Mouse (Mus musculus) cortical plate, adult 2 months (tissue): ENCODE results near the gene Ift52.

Experiments used
- CTCF ChIP-seq: fragments of 200-500 bp; IDR thresholded peaks from 2 replicates; pipeline ENCODE4 v1.5.1; 2011; ENCODE audit warnings: mild to moderate bottlenecking, control low read depth, low read length; ENCODE audit not compliant: insufficient read depth; ENCODE audit errors: extremely low read depth
- POLR2A ChIP-seq: fragments of 200-500 bp; IDR thresholded peaks from 2 replicates; pipeline ENCODE4 v1.6.1; 2011; ENCODE audit warnings: mild to moderate bottlenecking, low read length, control low read depth; ENCODE audit not compliant: insufficient read depth; ENCODE audit errors: extremely low read depth

DNA sequence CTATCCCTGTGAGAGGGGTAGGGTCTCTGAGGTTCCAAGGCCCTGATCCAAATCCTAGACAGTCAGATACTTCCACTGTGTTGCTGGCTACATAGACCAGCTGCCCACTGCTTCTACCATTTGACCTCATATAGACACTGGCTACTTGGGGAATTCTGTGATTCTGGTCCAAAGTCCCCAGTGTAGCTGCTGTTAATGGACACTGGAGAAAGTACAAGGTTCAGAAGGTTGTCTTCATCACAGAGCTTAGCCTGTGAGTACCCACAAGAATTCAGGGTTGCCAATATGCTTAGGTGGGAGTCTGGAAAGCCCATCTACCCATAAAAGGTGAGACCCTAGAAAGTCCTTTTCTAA lies 25.1 kb upstream of the Ift52 start:
- TF ChIP-seq CTCF = no peak
- no peak for TF ChIP-seq POLR2A
